Mouse (Mus musculus): ENCODE results near the gene Slc6a13. TPM values are rescaled to one million over a fixed set of nuclear protein-coding genes. Genes with fewer than 3 reads are reported as not detected.

The Slc6a13 gene
- 0.54 TPM in 1 of 2 replicates, not detected in the other for polyA plus RNA-seq (2011; ENCODE audit: insufficient read depth, insufficient read length, low read depth, missing spikeins)

DNA sequence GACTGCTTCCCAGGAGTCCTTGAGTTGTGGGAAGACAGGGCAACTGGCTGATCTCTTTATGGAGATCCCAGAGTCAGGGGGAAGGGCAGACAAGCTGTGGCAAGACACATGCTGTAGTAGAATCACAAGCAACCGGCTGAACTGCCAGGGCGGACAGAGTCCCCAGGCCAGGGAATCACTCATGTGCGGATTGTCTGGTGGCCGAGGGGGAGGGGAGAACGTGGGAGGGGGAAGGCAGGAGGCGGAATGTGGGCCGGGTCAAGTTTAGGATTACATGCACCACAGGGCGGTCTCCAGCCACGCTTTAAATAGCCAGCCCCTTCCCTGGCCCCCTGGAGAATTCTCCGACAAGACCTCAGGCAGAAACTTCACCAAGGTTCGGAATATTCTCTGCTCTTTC lies at the start of gene Slc6a13:
Gene Slc6a13 (plus strand): TSS at position 274 of the 400 bp plus-strand sequence.
- Histone ChIP-seq H3K27ac (ENCODE audit: insufficient read depth, low read length) (no peak within 1 kb of the TSS), H3K27me3 (ENCODE audit: control insufficient read depth, insufficient read depth, low read length, poor library complexity, severe bottlenecking) (no peaks in the 10 kb centered on the region), H3K4me1 (ENCODE audit: control insufficient read depth, insufficient read depth, low read length) (no peaks in the 10 kb centered on the region), H3K9ac (ENCODE audit: low read depth, poor library complexity, severe bottlenecking) (no peak within 1 kb of the TSS), H3K36me3 (ENCODE audit: control insufficient read depth, insufficient read depth, low read length, poor library complexity, severe bottlenecking) (no peaks in the 10 kb centered on the region), H3K9me3 (replicated peaks; ENCODE audit: control insufficient read depth, insufficient read depth, low read length, poor library complexity, severe bottlenecking) (no peaks in the 10 kb centered on the region), H3K4me3 (ENCODE audit: low read depth, low read length) (no peak within 1 kb of the TSS)
- TF ChIP-seq EP300 (IDR thresholded peaks at IDR 0.05; ENCODE audit: insufficient read depth, low read depth, low read length), result no peak
- no peak for TF ChIP-seq CTCF (IDR thresholded peaks at IDR 0.05; ENCODE audit: low read depth, low read length)
- TF ChIP-seq POLR2A (IDR thresholded peaks at IDR 0.05; ENCODE audit: insufficient read depth, low read length), result no peak

DNA sequence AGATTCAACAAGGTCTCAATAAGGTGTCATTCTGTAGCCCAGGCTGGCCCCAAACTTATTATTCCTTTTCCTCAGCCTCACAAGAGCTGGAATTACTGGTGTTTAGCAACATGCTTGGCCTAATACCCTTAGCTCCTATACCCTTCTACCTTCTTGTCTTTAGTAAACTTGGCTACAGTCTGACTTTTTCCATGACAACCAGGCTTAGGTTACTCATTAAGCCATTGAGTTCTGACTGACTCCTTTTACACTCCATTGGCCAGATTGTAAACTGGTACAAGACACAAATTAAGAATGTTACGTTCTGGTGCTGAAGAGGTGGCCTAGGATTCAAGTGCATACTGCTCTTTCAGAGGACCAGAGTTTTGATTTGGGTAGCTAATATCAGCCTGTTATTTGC lies 49.6 kb upstream of the Slc6a13 start:
- no peaks in the 10 kb centered on the region for H3K4me1 ChIP-seq (ENCODE audit: control insufficient read depth, insufficient read depth, low read length)
- H3K9ac ChIP-seq (ENCODE audit: low read depth, poor library complexity, severe bottlenecking), result no peak overlapping the region
- H3K9me3 ChIP-seq (replicated peaks; ENCODE audit: control insufficient read depth, insufficient read depth, low read length, poor library complexity, severe bottlenecking), result no peaks in the 10 kb centered on the region
- no peaks in the 10 kb centered on the region for H3K36me3 ChIP-seq (ENCODE audit: control insufficient read depth, insufficient read depth, low read length, poor library complexity, severe bottlenecking)
- no peak overlapping the region for H3K4me3 ChIP-seq (ENCODE audit: low read depth, low read length)
- no peak for TF ChIP-seq POLR2A (IDR thresholded peaks at IDR 0.05; ENCODE audit: insufficient read depth, low read length)
- TF ChIP-seq EP300 (IDR thresholded peaks at IDR 0.05; ENCODE audit: insufficient read depth, low read depth, low read length), result no peak
- TF ChIP-seq CTCF (IDR thresholded peaks at IDR 0.05; ENCODE audit: low read depth, low read length), result no peak
- H3K27ac ChIP-seq (ENCODE audit: insufficient read depth, low read length), result no peak overlapping the region
- peaks cover 2% of the 10 kb centered on the region; the same call in 1 of the 2 replicates for H3K27me3 ChIP-seq (ENCODE audit: control insufficient read depth, insufficient read depth, low read length, poor library complexity, severe bottlenecking)

DNA sequence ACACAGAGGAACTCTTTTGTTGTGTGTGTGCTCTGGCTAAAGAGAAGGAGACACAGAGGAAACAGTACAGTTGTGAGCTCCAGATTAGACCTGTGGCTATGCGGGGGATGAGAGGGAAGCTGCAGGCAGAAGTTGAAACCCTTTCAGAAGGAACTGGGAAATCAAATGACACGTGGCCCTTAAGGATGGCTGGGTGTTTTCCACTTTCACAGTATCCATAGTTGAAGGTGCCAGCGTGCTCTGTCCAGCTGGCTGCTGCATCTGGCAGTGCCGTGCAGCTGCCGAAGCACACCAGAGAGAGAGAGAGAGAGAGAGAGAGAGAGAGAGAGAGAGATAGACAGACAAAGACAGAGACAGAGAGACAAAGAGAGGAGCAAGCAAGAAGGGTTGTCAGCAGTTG lies 48.8 kb upstream of the Slc6a13 start:
- Histone ChIP-seq H3K9me3 (replicated peaks; ENCODE audit: control insufficient read depth, insufficient read depth, low read length, poor library complexity, severe bottlenecking) (no peaks in the 10 kb centered on the region), H3K9ac (ENCODE audit: low read depth, poor library complexity, severe bottlenecking) (no peak overlapping the region), H3K4me1 (ENCODE audit: control insufficient read depth, insufficient read depth, low read length) (no peaks in the 10 kb centered on the region), H3K27ac (ENCODE audit: insufficient read depth, low read length) (no peak overlapping the region), H3K27me3 (ENCODE audit: control insufficient read depth, insufficient read depth, low read length, poor library complexity, severe bottlenecking) (no peaks in the 10 kb centered on the region; the same call in 1 of the 2 replicates), H3K36me3 (ENCODE audit: control insufficient read depth, insufficient read depth, low read length, poor library complexity, severe bottlenecking) (no peaks in the 10 kb centered on the region), H3K4me3 (ENCODE audit: low read depth, low read length) (no peak overlapping the region)
- TF ChIP-seq EP300 (IDR thresholded peaks at IDR 0.05; ENCODE audit: insufficient read depth, low read depth, low read length) (no peak), CTCF (IDR thresholded peaks at IDR 0.05; ENCODE audit: low read depth, low read length) (no peak), POLR2A (IDR thresholded peaks at IDR 0.05; ENCODE audit: insufficient read depth, low read length) (no peak)

DNA sequence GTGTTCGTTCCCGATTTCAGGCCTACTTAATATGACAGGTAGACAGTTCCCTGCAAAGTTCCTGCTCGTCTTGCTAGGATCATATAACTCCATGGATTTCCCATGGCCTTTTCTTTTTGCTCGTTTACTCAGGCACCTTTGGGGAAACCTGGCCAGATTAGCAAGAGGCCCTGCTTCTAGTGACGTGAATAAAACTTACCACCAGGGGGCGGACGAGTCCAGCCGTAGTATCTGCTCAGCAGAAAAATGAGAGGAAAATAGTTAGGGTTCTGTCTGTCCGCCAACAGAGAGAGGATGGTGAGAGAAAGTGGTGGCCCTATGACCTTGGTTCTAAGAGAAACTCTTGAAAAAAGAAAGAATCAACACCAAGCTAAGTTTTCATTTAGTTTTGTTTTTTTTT lies 39.5 kb upstream of the Slc6a13 start:
- Histone ChIP-seq H3K9ac (ENCODE audit: low read depth, poor library complexity, severe bottlenecking) (no peak overlapping the region), H3K9me3 (replicated peaks; ENCODE audit: control insufficient read depth, insufficient read depth, low read length, poor library complexity, severe bottlenecking) (0 out of 2 replicates have a peak, but pooled peaks cover 3% of the 10 kb centered on the region), H3K4me1 (ENCODE audit: control insufficient read depth, insufficient read depth, low read length) (no peaks in the 10 kb centered on the region), H3K27me3 (ENCODE audit: control insufficient read depth, insufficient read depth, low read length, poor library complexity, severe bottlenecking) (no peaks in the 10 kb centered on the region), H3K27ac (ENCODE audit: insufficient read depth, low read length) (no peak overlapping the region), H3K4me3 (ENCODE audit: low read depth, low read length) (no peak overlapping the region), H3K36me3 (ENCODE audit: control insufficient read depth, insufficient read depth, low read length, poor library complexity, severe bottlenecking) (no peaks in the 10 kb centered on the region)
- TF ChIP-seq EP300 (IDR thresholded peaks at IDR 0.05; ENCODE audit: insufficient read depth, low read depth, low read length) (no peak), CTCF (IDR thresholded peaks at IDR 0.05; ENCODE audit: low read depth, low read length) (peak; percentile 63)

DNA sequence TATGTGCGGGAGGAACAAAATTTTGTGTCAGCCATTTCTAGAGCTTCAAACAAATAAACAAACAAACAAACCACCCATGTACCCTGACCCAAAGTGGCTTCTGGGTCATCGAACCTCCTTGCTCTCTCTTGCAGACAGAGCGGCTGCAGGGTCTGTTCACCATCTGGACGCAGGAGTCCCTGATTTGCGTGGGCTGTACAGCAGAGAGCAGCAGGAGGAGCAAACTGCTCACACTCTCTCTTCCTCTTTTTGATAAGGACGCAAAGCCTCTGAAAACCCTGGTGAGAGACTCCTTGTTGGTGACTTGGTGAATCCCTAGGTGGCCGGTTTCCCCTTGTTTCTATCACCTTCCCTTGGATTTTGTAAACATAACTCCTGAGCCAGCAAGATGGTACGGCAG lies 38.8 kb upstream of the Slc6a13 start:
- TF ChIP-seq POLR2A (IDR thresholded peaks at IDR 0.05; ENCODE audit: insufficient read depth, low read length), result no peak
- no peaks in the 10 kb centered on the region for H3K36me3 ChIP-seq (ENCODE audit: control insufficient read depth, insufficient read depth, low read length, poor library complexity, severe bottlenecking)
- H3K27ac ChIP-seq (ENCODE audit: insufficient read depth, low read length), result no peak overlapping the region
- H3K9ac ChIP-seq (ENCODE audit: low read depth, poor library complexity, severe bottlenecking), result no peak overlapping the region
- 0 out of 2 replicates have a peak, but pooled peaks cover 3% of the 10 kb centered on the region for H3K9me3 ChIP-seq (replicated peaks; ENCODE audit: control insufficient read depth, insufficient read depth, low read length, poor library complexity, severe bottlenecking)
- H3K4me3 ChIP-seq (ENCODE audit: low read depth, low read length), result no peak overlapping the region
- H3K4me1 ChIP-seq (ENCODE audit: control insufficient read depth, insufficient read depth, low read length), result no peaks in the 10 kb centered on the region
- no peaks in the 10 kb centered on the region for H3K27me3 ChIP-seq (ENCODE audit: control insufficient read depth, insufficient read depth, low read length, poor library complexity, severe bottlenecking)

DNA sequence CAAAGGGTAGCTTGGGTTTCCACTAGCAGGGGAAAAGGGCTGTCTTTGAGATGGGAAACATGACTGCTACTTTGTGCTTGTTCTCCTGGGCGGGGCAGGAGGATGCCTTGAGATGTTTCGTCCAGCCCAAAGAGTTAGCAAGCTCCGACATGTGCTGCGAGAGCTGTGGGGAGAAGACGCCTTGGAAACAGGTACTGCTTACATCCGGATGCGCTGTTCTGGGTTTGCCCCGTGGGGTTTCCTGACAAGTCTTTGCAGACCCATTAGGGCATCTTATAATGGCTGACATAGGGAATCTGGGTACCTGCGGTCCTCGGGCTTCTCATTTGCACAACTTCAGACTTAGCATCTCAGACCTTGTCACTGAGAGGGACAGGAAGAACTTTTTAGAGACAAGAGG lies 38.0 kb upstream of the Slc6a13 start:
- TF ChIP-seq CTCF (IDR thresholded peaks at IDR 0.05; ENCODE audit: low read depth, low read length) (no peak), EP300 (IDR thresholded peaks at IDR 0.05; ENCODE audit: insufficient read depth, low read depth, low read length) (no peak), POLR2A (IDR thresholded peaks at IDR 0.05; ENCODE audit: insufficient read depth, low read length) (no peak)
- H3K9me3 ChIP-seq (replicated peaks; ENCODE audit: control insufficient read depth, insufficient read depth, low read length, poor library complexity, severe bottlenecking), result 0 out of 2 replicates have a peak, but pooled peaks cover 3% of the 10 kb centered on the region
- H3K27me3 ChIP-seq (ENCODE audit: control insufficient read depth, insufficient read depth, low read length, poor library complexity, severe bottlenecking), result no peaks in the 10 kb centered on the region
- no peak overlapping the region for H3K4me3 ChIP-seq (ENCODE audit: low read depth, low read length)
- H3K27ac ChIP-seq (ENCODE audit: insufficient read depth, low read length), result no peak overlapping the region
- H3K36me3 ChIP-seq (ENCODE audit: control insufficient read depth, insufficient read depth, low read length, poor library complexity, severe bottlenecking), result no peaks in the 10 kb centered on the region
- H3K4me1 ChIP-seq (ENCODE audit: control insufficient read depth, insufficient read depth, low read length), result no peaks in the 10 kb centered on the region
- no peak overlapping the region for H3K9ac ChIP-seq (ENCODE audit: low read depth, poor library complexity, severe bottlenecking)

Measured in ES-Bruce4 (cell line).